Mouse (Mus musculus) urinary bladder, adult 2 months (tissue): ENCODE data around the gene Ly75. TPM values are rescaled to one million over a fixed set of nuclear protein-coding genes. Genes with fewer than 3 reads are reported as not detected.

Experiments used
- DNase-seq: peaks from one replicate; pipeline ENCODE4 v3.0.0; 2022; ENCODE audit warnings: low spot score
- polyA plus RNA-seq: library from polyadenylated mRNA; depleted of rRNA; stranded (reverse); fragments of >200 nt; gene quantifications from 2 replicates; pipeline ENCODE4 v1.2.3, GENCODE M21; 2012

Ly75 gene
- polyA plus RNA-seq, 1 experiment, result 1.2 TPM

DNA sequence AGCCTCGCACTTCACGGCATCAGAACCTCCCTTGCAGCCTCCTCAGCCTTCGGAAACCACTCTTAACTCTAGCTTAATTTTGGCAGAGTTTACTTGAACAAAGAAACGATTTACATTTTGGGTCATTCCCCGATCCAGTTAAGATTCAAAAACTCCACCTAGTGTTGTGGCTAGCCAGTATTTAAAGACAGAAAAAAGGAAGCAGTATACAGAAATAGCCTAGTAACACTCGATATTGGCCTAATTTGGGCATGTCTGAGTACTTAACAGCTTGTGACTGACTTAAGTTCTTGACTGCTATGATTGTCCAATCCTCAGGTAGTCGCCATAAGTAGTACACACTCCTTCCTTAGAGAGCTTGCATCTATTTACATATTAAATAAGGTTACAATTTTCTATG, 56.2 kb downstream of the Ly75 start:
- no peak for DNase-seq

DNA sequence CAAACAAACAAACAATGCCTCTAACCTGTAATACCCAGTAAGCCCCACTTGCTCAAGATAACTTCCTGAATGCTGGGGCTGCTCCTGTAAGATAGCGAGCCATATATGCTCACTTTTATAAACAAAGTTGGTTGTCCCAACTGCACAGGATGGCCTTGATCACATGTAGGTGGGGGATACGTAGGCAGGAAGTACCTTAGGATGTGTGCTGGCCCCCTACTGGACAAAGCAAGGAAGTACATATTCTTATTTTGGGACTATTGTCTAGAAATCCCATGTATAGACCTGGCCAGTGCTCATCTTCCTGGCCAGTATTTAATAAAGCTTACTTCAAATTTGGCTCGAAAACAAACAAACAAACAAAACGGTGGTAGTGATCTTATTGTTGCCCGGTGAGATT, 59.7 kb downstream of the Ly75 start:
- no peak for DNase-seq

DNA sequence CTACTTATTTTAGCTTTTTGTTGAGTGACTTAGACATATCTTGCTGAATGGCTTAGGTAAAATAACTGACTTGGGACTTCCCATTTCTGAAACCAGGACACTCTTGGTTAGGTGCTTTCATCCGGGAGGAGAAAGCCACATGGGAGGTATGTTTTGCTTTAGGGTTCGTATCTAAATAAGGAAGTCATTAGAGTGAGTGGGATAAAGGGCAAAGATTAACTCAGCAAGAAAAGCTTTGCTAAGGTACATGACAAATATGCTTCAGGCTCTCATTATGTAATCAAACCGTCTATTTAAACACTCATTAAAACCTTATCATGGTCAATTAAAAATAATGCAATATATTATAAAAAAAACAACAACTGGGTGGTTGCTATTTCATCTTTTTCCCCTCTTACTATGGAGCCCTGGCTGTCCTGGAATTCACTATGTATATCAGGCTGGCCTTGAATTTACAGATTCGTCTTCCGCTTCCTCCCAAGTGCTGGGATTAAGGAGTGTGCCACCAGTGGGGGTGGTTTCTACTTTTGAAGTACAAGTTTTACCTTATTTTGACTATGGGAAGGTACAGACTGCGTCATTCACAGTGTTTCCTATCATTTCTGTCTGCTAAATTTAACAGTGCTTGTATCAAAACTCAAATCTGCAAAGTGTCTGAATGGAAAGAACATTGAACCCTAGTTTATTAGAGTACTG, 60.9 kb downstream of the Ly75 start:
- no peak for DNase-seq

DNA sequence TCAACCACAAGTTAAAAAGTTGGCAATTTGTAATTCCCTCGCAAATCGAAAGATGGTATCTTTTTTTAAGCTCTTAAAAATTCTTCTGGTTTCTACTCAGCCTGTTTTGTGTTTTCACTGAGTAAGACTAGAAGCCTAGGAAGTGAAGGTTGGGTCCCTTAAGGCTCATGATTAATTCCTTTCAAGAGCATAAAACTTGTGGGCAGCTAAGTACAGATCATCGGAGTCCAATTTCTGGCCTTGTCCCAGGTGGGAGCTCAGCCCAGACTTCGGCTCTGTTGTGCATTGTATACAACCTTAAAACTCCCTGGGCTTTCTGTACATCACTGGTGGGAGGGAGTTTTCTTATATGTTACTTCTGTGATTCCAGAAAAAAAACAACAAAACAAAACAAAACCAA, 79.3 kb downstream of the Ly75 start:
- no peak for DNase-seq

DNA sequence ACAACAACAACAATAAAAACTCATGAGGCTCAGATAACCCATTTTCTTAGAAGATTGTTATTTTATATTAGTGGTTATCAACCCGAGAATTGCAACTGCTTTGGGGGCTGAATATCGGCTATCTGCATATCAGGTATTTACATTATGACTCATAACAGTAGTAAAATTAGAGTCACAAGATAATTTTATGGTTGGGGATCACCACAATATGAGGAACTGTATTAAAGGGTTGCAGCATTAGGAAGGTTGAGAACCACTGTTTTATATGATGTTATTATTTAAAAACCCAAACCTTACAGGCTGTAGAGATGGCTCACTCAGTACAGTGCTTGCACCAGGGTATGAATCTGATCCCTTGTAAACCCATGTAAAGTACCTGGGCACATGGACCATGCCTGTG, 83.8 kb downstream of the Ly75 start:
- no peak for DNase-seq

DNA sequence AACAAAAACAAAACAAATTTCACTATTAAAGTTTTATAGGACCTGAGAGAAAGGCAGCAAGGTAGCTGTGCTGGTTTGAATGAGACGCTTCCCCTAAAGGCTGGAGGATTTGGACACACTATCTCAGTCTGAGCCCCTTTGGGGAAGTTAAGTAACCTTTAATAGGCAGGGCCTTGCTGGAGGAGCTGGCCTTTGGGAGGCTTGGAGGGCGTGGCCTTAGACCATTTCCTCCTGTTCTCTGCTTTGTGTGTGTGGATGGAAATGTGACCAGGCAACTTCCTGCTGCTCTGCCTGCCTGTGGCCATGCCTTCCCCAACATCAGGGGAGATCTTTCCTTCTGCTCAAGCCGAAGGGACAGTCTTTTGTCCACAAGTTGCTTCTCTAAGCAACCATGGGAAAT, 84.8 kb downstream of the Ly75 start:
- no peak for DNase-seq

DNA sequence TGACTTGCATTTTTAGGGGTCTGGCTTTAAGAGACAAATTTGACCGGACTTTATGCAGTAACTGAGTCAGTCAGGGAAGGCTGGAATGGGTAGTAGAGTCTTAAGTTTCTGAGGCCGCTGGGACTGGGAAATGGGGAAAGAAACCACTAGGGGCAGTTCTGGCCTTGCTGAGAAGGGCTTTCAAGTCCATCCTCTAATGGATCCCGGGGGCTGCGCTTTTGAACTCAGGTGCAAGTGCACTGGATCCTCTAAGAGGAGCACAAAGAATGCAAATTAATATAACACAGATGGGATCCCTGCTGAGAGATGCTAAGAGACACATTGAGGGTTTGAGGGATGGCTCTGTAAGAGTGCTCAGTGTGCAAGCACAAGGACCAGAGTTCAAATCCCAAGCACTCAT, 91.7 kb downstream of the Ly75 start:
- no peak for DNase-seq

DNA sequence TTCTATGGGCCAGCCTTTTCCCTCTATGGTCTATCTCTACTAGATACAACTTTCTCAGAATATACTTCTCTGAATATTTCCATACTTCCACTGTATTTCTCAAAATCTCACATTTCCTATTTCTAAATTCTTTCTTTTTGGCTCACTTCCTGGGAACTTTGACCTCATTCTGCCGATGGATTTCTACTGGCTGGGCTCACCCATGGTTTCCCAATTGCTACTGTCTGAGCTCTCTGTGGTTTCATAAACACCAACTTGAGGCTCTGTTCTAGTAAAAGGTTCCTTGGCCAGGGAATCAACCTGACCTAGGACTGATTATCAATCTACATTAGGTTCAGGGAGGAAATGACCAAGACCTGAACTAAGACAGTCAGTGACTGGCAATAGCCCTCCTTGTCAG, 93.7 kb downstream of the Ly75 start:
- no peak for DNase-seq

DNA sequence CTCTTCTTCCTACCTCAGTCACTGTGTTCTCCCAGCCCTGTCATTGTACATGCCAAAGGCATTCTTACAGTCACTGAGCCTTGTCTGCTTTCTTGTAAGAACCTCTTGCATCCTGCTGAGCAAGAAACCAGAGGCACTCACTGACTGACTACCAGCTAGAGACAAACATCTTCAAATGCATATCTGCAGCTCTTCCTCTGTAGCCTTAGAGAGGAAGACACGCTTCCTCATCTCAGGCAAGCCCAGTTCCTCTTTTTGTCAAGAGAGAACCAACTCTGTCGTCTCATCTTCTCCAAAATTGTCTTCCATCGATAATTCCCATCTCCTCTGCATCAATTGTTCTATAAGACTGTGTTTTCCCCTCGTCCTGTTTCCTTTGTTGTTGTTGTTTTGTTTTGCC, 94.5 kb downstream of the Ly75 start:
- DNase-seq, result no peak

DNA sequence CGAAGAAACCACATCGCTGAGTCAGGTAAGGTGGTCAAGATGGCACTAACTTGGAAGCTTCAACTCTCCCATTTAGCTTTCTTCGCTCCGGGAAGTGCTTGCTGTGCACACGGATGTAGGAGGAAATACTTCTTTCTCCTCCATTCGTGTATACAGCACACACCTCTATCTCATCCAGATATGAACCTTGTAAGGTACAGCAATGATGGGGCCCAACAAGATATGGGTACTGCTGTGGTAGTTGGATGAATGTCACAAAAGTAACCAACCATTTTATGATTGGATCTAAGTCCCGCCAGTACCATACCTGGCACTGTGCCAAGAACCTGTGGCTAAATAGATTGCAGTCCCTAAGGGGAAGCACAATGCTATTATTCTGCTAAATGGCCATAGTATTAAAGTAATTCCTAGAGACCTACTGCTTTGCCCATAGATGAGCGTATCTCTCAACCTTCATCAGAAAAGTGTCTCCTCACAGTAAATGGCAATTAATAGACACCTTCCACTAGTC, 97.9 kb downstream of the Ly75 start:
- no peak for DNase-seq

DNA sequence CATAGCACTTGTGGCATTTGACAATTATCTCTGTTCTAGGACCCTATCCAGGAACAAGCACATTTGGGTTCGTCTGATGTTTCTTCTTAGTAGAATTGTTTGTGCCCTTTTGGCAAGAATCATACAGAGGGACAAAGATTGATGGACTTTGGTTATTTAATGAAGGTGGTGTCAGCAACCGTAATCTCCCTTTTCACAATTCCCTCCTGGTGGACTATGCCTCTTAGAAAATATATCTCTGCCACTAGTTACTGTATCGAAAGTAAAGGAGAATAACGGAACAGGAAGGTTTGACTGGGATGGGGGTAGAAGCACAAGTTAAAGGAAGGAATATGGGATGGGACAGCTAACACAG, 98.7 kb downstream of the Ly75 start, which contains the start of gene Cd302:
TSS of gene Cd302 (minus strand) at position 22 of the 355 bp plus-strand sequence.
- no peak for DNase-seq

DNA sequence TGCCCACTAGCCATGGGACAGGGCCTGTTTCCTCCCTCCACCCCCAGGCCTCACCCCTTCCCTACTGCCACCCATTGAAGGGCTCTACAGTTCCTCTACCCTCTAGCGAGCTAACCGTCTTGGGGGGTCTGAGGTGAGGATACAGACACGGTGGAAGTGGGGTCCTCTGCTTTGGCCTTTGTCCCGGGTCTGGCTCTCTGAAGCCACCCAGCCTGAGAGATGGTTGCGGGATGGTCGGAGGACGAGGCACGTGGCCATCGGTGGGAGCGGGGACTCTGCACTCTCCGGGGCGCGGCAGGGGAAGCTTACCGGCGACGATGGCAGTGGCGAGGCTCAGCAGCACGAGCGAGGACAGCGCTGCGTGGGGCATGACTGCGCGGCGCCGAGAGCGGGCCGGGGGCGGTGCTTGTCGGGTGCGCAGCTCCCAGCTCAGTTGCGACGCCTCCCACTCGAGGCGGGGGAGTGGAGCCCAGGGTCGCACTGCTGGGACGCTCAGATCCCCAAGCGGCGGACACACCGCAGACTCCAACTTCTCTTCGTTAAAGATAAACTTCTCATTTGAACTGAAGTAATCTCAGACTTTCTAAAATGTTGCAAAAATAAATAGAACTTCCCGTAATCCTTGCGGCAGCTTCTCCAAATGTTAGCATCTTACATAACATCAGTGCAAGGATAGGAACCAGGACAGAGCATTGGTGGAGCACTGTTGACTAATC, 99.2 kb downstream of the Ly75 start:
- DNase-seq, result peak; percentile 40

DNA sequence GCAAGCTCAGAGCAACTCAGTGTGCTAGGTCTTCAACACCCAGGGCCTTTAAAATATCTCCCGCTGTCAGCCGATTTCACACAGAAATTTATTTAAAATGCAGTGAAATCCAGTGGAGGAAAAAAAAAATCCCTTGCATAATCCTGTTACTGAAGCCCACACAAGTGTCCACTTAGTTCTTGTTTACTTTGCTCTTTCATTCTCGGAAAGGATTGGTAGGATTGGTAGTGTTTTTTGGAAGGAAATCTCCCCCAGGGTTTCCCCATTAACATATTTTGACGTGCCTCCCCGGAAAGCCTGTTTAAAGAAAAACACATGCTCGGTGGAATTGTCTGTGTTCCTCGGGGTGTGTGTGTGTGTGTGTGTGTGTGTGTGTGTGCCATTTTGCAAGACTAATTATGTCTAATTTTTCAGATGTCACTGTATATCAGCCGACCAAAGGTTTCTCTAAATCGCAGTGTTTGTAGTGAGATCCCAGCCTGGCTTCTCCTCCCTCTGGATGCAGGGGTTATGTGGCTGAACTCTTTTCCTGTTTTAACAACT, 99.8 kb downstream of the Ly75 start:
- no peak for DNase-seq

DNA sequence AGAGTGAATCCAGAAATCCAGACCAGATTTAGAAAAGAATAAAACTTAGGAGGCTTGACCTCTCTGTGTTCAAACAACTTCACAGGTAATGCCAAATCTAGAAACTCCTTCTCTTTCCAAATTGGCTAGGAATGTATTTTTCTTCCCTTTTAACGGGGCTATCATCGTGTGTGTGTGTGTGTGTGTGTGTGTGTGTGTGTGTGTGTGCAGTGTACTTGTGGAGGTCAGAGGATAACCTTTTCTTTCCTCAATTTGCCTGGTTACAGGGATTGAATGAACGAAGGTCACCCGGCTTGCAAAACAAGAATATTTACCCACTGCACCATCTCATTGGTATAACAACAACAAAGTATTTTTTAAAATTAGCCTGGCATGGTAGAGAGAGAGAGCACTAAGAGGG, 100.5 kb downstream of the Ly75 start:
- no peak for DNase-seq

DNA sequence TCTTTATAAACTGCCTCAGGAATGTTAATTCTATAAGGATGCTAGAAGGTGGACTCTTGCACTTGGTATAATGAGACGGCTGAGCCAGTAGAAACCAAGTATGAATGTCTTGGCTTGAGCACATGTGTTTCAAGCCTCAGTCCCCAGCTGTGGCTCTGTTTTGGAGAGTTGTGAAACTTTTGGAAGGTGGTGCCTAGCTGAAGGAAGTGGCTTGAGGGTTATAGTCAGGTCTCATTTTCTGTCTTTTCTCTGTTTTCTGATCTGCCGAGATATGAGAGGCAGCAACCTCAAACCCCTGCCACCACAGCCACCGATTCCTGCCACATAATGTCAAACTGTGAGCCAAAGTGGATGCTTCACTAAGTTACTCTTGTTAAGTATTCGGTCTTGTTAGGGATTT, 104.5 kb downstream of the Ly75 start:
- DNase-seq, result no peak

DNA sequence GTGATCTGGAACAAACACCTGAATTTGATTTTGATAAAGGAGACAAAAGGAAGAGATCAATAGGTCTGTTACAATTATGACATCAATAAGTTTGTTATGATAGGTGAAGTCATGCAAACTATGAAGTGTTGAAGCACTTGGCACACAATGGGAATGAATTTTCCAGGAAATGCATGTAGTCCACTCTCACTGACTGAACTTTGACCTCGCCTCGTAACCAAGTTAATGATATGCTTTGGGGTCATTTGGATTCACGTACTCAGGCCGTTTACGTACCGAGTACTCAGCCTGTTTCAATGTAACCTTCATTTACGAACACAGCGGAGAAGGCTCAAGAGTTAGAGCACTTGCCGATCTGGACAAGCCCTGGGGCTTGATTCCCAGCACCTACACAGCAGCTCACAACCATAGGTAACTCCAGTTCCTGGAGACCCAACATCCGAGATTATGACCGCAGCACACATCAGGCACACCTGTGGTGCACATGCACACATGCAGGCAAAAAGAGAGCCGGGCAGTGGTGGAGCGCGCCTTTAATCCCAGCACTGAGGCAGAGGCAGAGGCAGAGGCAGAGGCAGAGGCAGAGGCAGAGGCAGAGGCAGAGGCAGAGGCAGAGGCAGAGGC, 113.1 kb downstream of the Ly75 start:
- DNase-seq, result no peak

DNA sequence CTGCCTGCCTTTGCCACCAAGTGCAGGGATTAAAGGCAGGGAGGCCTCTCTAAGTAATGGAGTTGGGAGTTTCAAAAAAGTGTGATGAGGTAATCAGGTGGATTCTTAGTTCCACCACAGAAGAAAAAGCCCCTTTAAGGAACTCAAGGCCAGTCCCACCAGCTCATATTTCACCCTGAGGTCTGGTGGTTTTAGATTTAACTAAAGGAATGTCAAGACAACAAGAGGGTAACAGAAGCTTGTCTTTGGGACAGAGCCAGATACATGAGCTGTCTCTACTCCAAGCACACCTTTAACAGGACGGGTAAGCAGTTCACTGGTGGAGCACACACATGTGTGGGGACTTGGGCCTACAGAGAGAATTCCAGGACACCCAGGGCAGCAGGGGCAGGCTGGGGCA, 115.5 kb downstream of the Ly75 start:
- no peak for DNase-seq

DNA sequence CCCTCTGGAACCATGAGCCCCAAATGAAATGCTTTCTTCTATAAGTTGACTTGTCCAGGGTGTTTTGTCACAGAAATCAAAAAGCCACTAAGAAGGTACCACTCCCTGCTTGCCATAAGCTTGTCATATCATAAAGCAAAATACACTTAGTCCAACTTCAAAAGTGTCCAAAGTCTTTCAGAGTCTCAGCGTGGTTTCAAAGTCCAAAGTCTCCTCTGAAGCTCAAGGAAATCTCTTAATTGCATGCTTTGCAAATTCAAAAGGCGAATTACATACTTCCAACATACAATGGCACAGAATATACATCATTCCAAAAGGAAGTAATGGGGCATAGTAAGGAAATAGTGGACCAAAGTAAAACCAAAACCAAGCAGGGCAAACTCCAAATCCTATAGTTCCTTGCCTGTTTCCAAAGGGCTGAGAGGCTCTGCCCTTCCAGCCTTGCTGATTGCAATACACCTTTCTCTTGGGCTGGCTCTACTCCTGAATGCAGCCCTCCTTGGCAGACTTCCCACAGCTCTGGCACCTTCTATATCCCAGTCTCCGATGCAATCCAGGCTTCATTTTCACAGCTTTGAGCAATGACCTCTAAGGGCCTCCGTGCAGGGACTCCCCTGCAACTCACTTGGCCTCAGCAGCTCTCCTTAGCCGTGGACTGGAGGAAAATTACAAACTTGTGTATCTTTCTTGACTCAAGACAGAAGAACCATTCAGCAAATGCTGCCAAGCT, 122.3 kb downstream of the Ly75 start:
- DNase-seq, result no peak

DNA sequence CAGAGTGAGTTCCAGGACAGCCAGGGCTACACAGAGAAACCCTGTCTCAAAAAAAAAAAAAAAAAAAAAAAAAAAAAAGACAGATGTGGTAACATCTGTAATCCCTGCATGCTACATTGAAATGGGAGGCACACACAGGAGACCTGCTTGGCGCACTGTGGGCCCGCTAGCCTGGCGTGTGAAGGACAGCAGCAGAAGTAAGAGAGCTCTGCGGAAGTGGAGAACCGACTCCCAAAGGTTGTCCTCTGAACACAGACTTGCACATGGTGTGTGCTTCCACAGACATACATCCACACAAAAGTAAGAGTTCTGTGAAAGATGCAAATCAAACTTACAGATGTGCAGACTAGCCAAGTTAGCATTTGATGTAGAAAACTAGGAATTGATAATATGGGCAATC, 123.9 kb downstream of the Ly75 start:
- DNase-seq, result no peak

DNA sequence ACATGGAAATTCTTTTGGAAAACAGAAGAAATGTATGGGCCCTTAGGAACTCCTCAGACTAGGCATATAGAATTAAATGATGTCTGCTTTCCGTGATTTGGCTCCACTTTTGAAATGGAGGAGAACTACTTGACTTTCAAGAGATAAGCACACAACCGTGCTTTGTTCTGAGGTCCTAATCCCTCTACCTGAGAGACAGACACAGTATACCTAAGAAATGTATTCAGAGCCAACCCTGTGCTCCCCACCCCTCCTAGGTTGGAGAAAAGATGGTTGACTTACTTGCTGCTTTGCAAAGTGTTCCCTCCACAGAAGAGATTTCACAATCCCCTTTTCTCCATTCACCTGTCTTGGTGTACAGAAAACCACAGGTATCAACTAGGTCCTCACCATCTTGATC, 126.4 kb downstream of the Ly75 start:
- DNase-seq, result no peak

DNA sequence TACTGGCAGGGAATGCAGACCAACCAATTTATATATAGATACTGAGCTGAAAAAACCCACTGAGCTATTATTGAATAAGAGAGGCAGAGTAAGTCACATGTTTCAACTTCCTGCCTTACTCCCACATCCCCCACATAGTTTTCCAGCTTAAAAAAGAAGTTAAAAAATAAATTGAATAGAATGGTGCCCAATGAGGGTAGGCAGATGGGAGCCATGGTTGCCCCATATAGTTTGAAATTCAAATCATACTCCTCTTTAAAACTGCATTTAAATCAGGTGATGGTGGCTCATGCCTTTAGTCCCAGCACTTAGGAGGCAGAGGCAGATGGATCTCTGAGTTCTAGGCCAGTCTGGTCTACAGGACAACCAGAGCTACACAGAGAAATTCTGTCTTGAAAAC, 129.6 kb downstream of the Ly75 start:
- DNase-seq, result no peak

DNA sequence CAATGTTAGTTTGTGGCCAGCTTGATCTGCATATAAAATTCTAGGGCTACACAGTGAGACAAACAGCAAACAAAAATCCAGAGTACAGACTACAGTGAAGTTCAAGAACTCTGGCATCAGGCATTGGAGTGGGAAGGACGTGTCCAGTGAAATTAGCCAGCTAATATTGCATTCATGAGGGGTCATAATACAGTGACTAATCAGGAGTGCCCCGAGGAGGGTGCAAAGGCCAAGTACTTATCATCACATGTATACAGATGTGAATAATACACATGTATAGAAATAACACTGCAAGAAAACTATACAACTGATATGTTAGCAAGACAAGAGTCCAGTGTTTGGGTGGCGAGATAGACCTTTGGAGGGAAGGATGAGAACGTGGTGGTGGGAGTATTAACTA, 130.3 kb downstream of the Ly75 start:
- DNase-seq, result no peak
